Mouse (Mus musculus) liver, embryonic 12.5 days (tissue): Measurements from ENCODE around the gene Fez2. TPM values are rescaled to one million over a fixed set of nuclear protein-coding genes. Genes with fewer than 3 reads are reported as not detected.

Source experiments
- ATAC-seq: fragments of 200-750 bp; cut with Nextera tagmentation; 2 replicates; pipeline ENCODE4 v1.8.0; 2017; ENCODE audit warnings: moderate number of reproducible peaks, mild to moderate bottlenecking, moderate library complexity
- H3K27ac ChIP-seq: fragments of 300-500 bp; sonication (generic); 2 replicates; pipeline ENCODE4 v1.5.1; 2016; ENCODE audit warnings: mild to moderate bottlenecking
- H3K27me3 ChIP-seq: fragments of 300-500 bp; sonication (generic); replicated peaks from 2 replicates; pipeline ENCODE4 v1.6.1; 2016; ENCODE audit warnings: mild to moderate bottlenecking, moderate library complexity
- H3K36me3 ChIP-seq: fragments of 300-500 bp; sonication (generic); 2 replicates; pipeline ENCODE4 v1.6.1; 2016; ENCODE audit warnings: mild to moderate bottlenecking, moderate library complexity
- H3K4me1 ChIP-seq: fragments of 300-500 bp; sonication (generic); 2 replicates; pipeline ENCODE4 v1.6.1; 2016
- H3K4me2 ChIP-seq: fragments of 300-500 bp; sonication (generic); 2 replicates; pipeline ENCODE4 v1.6.1; 2016; ENCODE audit warnings: mild to moderate bottlenecking, moderate library complexity
- H3K4me3 ChIP-seq: fragments of 300-500 bp; sonication (generic); 2 replicates; pipeline ENCODE4 v1.5.1; 2016; ENCODE audit warnings: mild to moderate bottlenecking, moderate library complexity
- H3K9ac ChIP-seq: fragments of 300-500 bp; sonication (generic); 2 replicates; pipeline ENCODE4 v1.6.1; 2016; ENCODE audit warnings: mild to moderate bottlenecking, moderate library complexity
- H3K9me3 ChIP-seq: fragments of 300-500 bp; sonication (generic); replicated peaks from 2 replicates; pipeline ENCODE4 v1.6.1; 2016; ENCODE audit warnings: mild to moderate bottlenecking, moderate library complexity
- WGBS: fragments of 180-500 bp; shearing (Covaris S2); methylation state at CpG from one replicate; pipeline ENCODE4 v1.1.7; 2016; ENCODE audit not compliant: insufficient replicate concordance; 5-methylcytosine and 5-hydroxymethylcytosine counted together
- polyA plus RNA-seq: library from polyadenylated mRNA; unstranded; fragments of >200 nt; fragmentation: Nextera tagmentation; extraction: Ambion mirVana; gene quantifications from 2 replicates; pipeline ENCODE4 v1.2.1, GENCODE M21; 2016

Gene Fez2
- polyA plus RNA-seq, 1 experiment from 2014 or later = 24.9 TPM

GRCm38 (mm10) chr17:78333275-78333674 lies 84.7 kb downstream of the Fez2 start:
- H3K27me3 ChIP-seq = no peaks in the 10 kb centered on the region
- no peak overlapping the region for H3K4me3 ChIP-seq
- H3K4me1 ChIP-seq = peaks cover 30% of the 10 kb centered on the region
- H3K4me2 ChIP-seq = no peak overlapping the region
- no peak overlapping the region for H3K9ac ChIP-seq
- no peaks in the 10 kb centered on the region for H3K9me3 ChIP-seq
- H3K27ac ChIP-seq = no peak overlapping the region
- WGBS = 86% methylated on average over 10 of the region's 10 CpGs
- peaks cover 8% of the 10 kb centered on the region; the same call in 1 of the 2 replicates for H3K36me3 ChIP-seq
- no peak for ATAC-seq

- 48% methylated on average over 8 of the region's 8 CpGs for WGBS
- Histone ChIP-seq H3K4me3 (no peak overlapping the region), H3K27ac (no peak overlapping the region), H3K9ac (no peak overlapping the region), H3K9me3 (no peaks in the 10 kb centered on the region), H3K4me2 (no peak overlapping the region), H3K27me3 (no peaks in the 10 kb centered on the region), H3K4me1 (peaks cover 47% of the 10 kb centered on the region), H3K36me3 (0 out of 2 replicates have a peak, but pooled peaks cover 3% of the 10 kb centered on the region)
- no peak for ATAC-seq
These were observed 86.5 kb downstream of the Fez2 start for GRCm38 (mm10) chr17:78331438-78331837.

DNA sequence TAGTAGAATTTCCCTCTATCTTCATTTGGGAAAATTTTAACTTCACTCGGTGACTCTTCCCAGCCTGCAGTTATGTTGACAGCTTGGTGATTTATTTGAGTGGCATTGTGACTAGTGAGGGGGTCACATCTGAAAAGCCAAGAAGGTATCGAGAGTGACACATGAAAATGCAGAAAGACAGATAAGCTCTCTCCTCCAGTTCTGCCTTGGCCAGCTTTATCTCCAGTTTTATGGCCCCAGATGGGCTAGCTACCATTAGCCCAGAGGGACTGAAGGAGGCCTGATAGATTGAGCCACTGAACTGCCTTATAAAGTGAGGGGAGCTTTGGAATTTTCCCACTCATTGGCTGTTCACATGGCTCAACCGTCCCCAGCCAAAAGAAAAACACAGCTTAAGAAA lies 89.7 kb downstream of the Fez2 start:
- H3K9me3 ChIP-seq = no peaks in the 10 kb centered on the region
- WGBS = 12% methylated on average over 3 of the region's 3 CpGs
- H3K4me1 ChIP-seq = peaks cover 63% of the 10 kb centered on the region
- H3K27me3 ChIP-seq = no peaks in the 10 kb centered on the region
- ATAC-seq = peak; percentile 96
- H3K36me3 ChIP-seq = no peaks in the 10 kb centered on the region
- H3K4me2 ChIP-seq = peak overlapping the region; percentile 52
- no peak overlapping the region for H3K4me3 ChIP-seq
- peak overlapping the region; percentile 56 for H3K9ac ChIP-seq
- H3K27ac ChIP-seq = peak overlapping the region; percentile 85

GRCm38 (mm10) chr17:78327187-78327586 lies 90.8 kb downstream of the Fez2 start:
- peak; percentile 53 for ATAC-seq
- H3K4me3 ChIP-seq = no peak overlapping the region
- H3K4me2 ChIP-seq = peak overlapping the region; percentile 23
- 17% methylated on average over 4 of the region's 4 CpGs for WGBS
- H3K36me3 ChIP-seq = no peaks in the 10 kb centered on the region
- H3K9ac ChIP-seq = peak overlapping the region; percentile 27; the same call in 1 of the 2 replicates
- H3K27me3 ChIP-seq = no peaks in the 10 kb centered on the region
- peaks cover 68% of the 10 kb centered on the region for H3K4me1 ChIP-seq
- H3K27ac ChIP-seq = peak overlapping the region; percentile 75
- no peaks in the 10 kb centered on the region for H3K9me3 ChIP-seq

DNA sequence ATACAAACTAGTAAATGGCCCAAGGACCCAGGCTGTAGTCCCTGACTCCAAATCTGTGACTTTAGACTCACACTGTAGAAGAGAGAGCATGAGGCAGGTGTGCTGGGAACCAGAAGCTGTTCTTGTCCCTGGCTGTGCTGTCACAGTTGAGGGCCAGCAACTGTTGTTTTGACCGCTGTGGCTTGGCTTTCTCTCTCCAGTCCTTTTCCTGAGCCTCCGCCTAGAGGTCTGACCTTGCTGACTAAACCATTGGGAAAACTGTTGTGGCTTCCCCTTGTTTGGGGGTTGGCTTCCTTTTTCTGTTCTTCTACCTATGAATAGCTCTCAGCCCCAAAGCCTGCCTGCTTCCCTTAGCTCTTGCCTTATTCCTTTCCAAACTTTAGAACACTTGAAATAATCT lies 91.6 kb downstream of the Fez2 start:
- WGBS = 72% methylated on average over 2 of the region's 2 CpGs
- Histone ChIP-seq H3K9ac (no peak overlapping the region), H3K27ac (peak overlapping the region; percentile 75), H3K4me1 (peaks cover 71% of the 10 kb centered on the region), H3K36me3 (no peaks in the 10 kb centered on the region), H3K9me3 (no peaks in the 10 kb centered on the region), H3K27me3 (no peaks in the 10 kb centered on the region), H3K4me3 (no peak overlapping the region), H3K4me2 (no peak overlapping the region)
- ATAC-seq = no peak

GRCm38 (mm10) chr17:78325761-78326332 lies 92.1 kb downstream of the Fez2 start:
- 76% methylated on average over 7 of the region's 7 CpGs for WGBS
- H3K4me1 ChIP-seq = peaks cover 71% of the 10 kb centered on the region
- H3K36me3 ChIP-seq = no peaks in the 10 kb centered on the region
- H3K27me3 ChIP-seq = no peaks in the 10 kb centered on the region
- H3K9ac ChIP-seq = no peak overlapping the region
- H3K4me2 ChIP-seq = no peak overlapping the region
- no peak overlapping the region for H3K4me3 ChIP-seq
- ATAC-seq = no peak
- peak overlapping the region; percentile 75 for H3K27ac ChIP-seq
- no peaks in the 10 kb centered on the region for H3K9me3 ChIP-seq

DNA sequence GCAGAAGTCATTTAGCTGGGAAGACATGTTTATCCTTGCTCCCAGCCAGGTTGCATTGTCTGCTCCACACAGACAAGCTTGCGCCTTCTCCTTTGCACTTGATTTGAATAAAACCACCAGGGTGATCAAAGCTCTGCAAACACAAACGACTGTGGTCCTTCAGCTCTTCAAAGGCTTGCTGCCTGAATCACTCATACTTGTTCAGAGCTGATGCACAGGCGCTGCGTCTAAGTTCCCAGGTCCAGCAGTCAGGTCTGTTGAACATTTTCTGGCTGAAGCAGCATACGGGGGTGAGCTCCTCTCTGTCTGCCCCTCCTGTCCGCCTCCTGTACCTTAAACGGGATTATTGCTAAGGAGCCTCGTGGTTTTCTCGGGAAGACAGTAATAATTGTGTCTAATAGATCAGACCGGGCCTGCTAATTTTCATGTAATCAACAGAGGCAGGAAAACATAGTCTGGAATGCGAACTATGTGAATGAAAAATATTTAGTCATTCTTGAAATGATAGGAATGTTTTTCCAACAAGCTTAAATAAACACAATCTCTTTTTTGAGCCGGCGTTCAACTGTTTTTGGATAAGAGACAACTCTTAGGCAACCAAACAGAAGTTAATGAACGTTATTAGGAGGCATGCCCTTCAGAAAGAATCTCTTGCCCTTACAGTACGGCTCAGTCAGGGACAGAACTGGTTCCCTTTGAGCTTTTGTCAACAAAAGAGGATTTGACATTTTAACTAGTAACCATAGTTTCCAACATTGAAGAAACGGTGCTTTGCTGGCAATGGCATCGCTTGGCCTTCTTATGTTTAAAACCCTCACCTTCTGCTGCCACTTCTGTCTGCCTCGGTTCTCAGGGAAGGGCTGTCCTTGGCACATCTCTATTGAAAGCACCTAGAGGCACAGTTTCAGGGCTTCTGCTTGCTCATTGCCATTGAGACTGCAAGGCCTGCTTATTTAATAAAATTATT lies 95.3 kb downstream of the Fez2 start:
- no peak overlapping the region for H3K27ac ChIP-seq
- ATAC-seq = no peak
- 73% methylated on average over 18 of the region's 18 CpGs for WGBS

DNA sequence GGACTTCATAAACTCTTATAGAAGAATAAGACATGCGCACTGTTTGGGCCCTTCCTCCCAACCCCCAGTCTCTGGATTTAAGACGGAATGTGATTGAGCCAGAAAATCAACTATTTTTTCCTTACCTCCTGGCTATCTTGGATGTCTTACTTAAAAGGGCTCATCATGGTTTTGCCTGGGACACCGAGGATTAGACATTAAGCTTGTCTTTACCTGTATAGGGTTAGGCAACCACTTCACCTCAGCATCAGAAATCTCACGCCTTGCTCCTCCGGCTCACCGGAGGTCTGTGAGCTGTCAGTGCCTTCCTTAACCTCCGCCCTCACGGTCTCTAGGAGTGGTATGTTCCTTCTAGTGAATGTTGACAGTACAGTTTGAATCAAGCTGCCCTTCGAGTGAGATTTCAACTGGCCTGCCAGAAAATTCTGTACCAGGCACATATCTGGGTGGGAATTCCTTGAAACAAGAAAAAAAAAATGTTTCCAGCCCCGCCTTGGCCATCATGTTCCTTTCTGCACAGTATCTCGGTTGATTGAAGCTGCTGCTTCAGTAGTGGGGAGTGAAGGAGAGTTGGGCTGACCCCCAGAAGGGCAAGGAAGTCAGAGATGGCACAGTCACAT lies 96.6 kb downstream of the Fez2 start:
- ATAC-seq = no peak
- no peak overlapping the region for H3K4me3 ChIP-seq
- H3K4me1 ChIP-seq = peaks cover 55% of the 10 kb centered on the region
- no peak overlapping the region for H3K9ac ChIP-seq
- H3K27ac ChIP-seq = no peak overlapping the region
- 79% methylated on average over 11 of the region's 11 CpGs for WGBS
- no peak overlapping the region for H3K4me2 ChIP-seq
- H3K27me3 ChIP-seq = no peaks in the 10 kb centered on the region
- H3K36me3 ChIP-seq = no peaks in the 10 kb centered on the region
- no peaks in the 10 kb centered on the region for H3K9me3 ChIP-seq

More for the DNA sequence above, 95.3 kb downstream of the Fez2 start:
- Histone ChIP-seq H3K27me3 (no peaks in the 10 kb centered on the region), H3K36me3 (no peaks in the 10 kb centered on the region), H3K4me2 (no peak overlapping the region), H3K4me3 (no peak overlapping the region), H3K4me1 (peaks cover 59% of the 10 kb centered on the region), H3K9ac (no peak overlapping the region), H3K9me3 (no peaks in the 10 kb centered on the region)

Other genes with a start within 250 kb of the Fez2 start
- gene Crim1, start 217.9 kb downstream of the Fez2 start, polyA plus RNA-seq = 1.5 and 2.1 TPM in 2 replicates
- gene Vit, start 89.9 kb upstream of the Fez2 start, polyA plus RNA-seq = 0.06 and 0.11 TPM in 2 replicates